Mouse (Mus musculus): ENCODE results near the gene Mpz. TPM values are rescaled to one million over a fixed set of nuclear protein-coding genes. Genes with fewer than 3 reads are reported as not detected.

The Mpz gene
- total RNA-seq, 1 experiment from 2014 or later, result not detected

DNA sequence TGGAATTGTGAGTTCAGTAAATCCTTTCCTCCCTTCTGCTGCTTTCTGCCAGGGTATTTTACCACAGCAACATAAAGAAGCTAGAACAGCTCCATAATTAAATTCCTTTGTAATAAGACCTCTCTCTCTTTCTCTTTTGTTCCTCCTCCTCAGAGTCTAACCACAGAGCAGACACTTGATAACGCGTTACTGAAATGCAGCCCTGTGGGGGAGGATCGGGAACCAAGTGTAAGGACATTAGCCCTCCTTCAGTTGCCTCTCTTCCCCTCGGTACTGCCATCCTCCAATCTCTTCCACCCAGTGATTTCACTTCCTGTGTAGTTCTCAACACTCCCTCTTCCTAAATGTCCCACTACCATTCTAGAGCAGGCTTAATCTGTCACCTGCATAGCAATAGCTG lies 58.9 kb downstream of the Mpz start:
- peak; percentile 56 for ATAC-seq (replicated peaks; ENCODE audit: low read depth, poor library complexity, severe bottlenecking)

Other genes with a start within 250 kb of the Mpz start
- gene Fcrlb, start 237.8 kb upstream of the Mpz start, total RNA-seq (2017), result not detected in 2 replicates
- 1.4 TPM in 1 of 2 replicates, not detected in the other for gene Fcrla, start 223.1 kb upstream of the Mpz start, total RNA-seq (2017)
- gene Fcgr2b, start 174.2 kb upstream of the Mpz start, total RNA-seq (2017), result 27.5 and 30.1 TPM in 2 replicates
- gene Fcgr4, start 131.8 kb upstream of the Mpz start, total RNA-seq (2017), result 1.6 TPM in 1 of 2 replicates, not detected in the other
- gene Fcgr3, start 85.8 kb upstream of the Mpz start, total RNA-seq (2017), result 7.8 and 15.7 TPM in 2 replicates
- gene Cfap126, start 36.8 kb upstream of the Mpz start, total RNA-seq (2017), result 2.1 and 5.3 TPM in 2 replicates
- gene Sdhc, start 108 bp upstream of the Mpz start, total RNA-seq (2017), result 56.9 and 71.9 TPM in 2 replicates
- 11.2 and 11.8 TPM in 2 replicates for gene Pcp4l1, start 45.6 kb downstream of the Mpz start, total RNA-seq (2017)
- 0.32 TPM in 1 of 2 replicates, not detected in the other for gene Nr1i3, start 63.3 kb downstream of the Mpz start, total RNA-seq (2017)
- gene Tomm40l, start 71.8 kb downstream of the Mpz start, total RNA-seq (2017), result 19.0 and 21.5 TPM in 2 replicates
- 3.7 TPM in 1 of 2 replicates, not detected in the other for gene Apoa2, start 74.3 kb downstream of the Mpz start, total RNA-seq (2017)
- 58.4 and 94.7 TPM in 2 replicates for gene Fcer1g, start 83.7 kb downstream of the Mpz start, total RNA-seq (2017)
- not detected in 2 replicates for gene Adamts4, start 99.7 kb downstream of the Mpz start, total RNA-seq (2017)
- 198 and 334 TPM in 2 replicates for gene Ndufs2, start 100.7 kb downstream of the Mpz start, total RNA-seq (2017)
- 11.0 and 32.0 TPM in 2 replicates for gene B4galt3, start 119.6 kb downstream of the Mpz start, total RNA-seq (2017)
- 17.7 and 18.0 TPM in 2 replicates for gene Ppox, start 130.5 kb downstream of the Mpz start, total RNA-seq (2017)
- gene Usp21, start 137.3 kb downstream of the Mpz start, total RNA-seq (2017), result 9.9 and 15.7 TPM in 2 replicates
- gene Ufc1, start 144.3 kb downstream of the Mpz start, total RNA-seq (2017), result 45.7 and 81.9 TPM in 2 replicates
- 16.4 and 25.8 TPM in 2 replicates for gene Dedd, start 178.4 kb downstream of the Mpz start, total RNA-seq (2017)
- 43.4 and 49.3 TPM in 2 replicates for gene Nit1, start 194.9 kb downstream of the Mpz start, total RNA-seq (2017)
- gene Pfdn2, start 195.0 kb downstream of the Mpz start, total RNA-seq (2017), result 37.2 and 65.3 TPM in 2 replicates
- 1.1 and 3.9 TPM in 2 replicates for gene Klhdc9, start 210.1 kb downstream of the Mpz start, total RNA-seq (2017)
- gene Nectin4, start 219.4 kb downstream of the Mpz start, total RNA-seq (2017), result 2.3 and 2.4 TPM in 2 replicates
- 63.0 and 77.8 TPM in 2 replicates for gene Arhgap30, start 238.2 kb downstream of the Mpz start, total RNA-seq (2017)

Data from common myeloid progenitor, adult 5-6 weeks (primary cell).